In the genomic region with DNA sequence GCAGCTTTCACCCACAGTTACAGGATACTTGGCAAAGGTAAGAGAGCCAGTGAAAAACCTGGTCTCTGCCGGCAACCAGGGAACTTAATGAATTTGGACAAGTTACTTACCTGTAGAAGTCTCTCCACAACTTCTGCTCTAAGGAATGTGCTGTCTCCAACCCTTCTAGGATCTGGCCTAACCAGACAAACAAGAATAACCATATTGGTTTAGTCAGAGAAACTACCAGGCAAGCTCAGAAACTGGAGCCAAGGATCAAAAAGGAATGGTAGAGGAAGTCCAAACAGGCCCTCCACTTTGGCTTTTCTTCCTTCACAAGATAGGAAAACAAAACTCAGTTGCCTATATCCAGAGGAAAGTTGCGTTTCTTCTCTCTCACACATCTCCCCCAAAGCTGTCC, we compare ENCODE assay signal across 18 mouse cellular contexts.
"Had no signal": no experiment of that assay in that cellular context is flagged by ENCODE, and none has a peak within 500 bp of the region (broad histone marks: within the 10 kb centered on the region; RNA-seq: fewer than 3 reads in every experiment).

No protein-coding gene starts in this region.

- DNase-seq: gastrocnemius, postnatal 10 days; kidney, postnatal 4 days; liver; liver, embryonic 13.5 days had no signal

- ATAC-seq: hindbrain, postnatal 0 days; intestine, embryonic 16.5 days had no signal

- H3K27ac ChIP-seq: heart, adult 2 months; heart, embryonic 13.5 days; heart, embryonic 15.5 days; hindbrain, embryonic 13.5 days; hindbrain, embryonic 15.5 days; hindbrain, postnatal 0 days; kidney, embryonic 15.5 days; layer of hippocampus, adult 2 months; left cerebral cortex, adult 2 months; limb, embryonic 13.5 days; liver, embryonic 13.5 days; liver, embryonic 15.5 days had no signal

- H3K27me3 ChIP-seq: heart, embryonic 15.5 days; hindbrain, embryonic 13.5 days; hindbrain, embryonic 15.5 days; kidney, embryonic 15.5 days; limb, embryonic 13.5 days; liver, embryonic 13.5 days; liver, embryonic 15.5 days had no signal

- H3K9ac ChIP-seq: heart, embryonic 13.5 days; heart, embryonic 15.5 days; hindbrain, embryonic 13.5 days; hindbrain, embryonic 15.5 days; kidney, embryonic 15.5 days; limb, embryonic 13.5 days; liver, embryonic 13.5 days; liver, embryonic 15.5 days had no signal

- H3K4me2 ChIP-seq: heart, embryonic 11.5 days; heart, embryonic 13.5 days; heart, embryonic 15.5 days; hindbrain, embryonic 13.5 days; hindbrain, embryonic 15.5 days; kidney, embryonic 15.5 days; limb, embryonic 13.5 days; liver, embryonic 11.5 days; liver, embryonic 13.5 days; liver, embryonic 15.5 days had no signal

- H3K9me3 ChIP-seq: heart, embryonic 13.5 days; heart, embryonic 15.5 days; hindbrain, embryonic 13.5 days; hindbrain, embryonic 15.5 days; kidney, embryonic 15.5 days; limb, embryonic 13.5 days; liver, embryonic 13.5 days; liver, embryonic 15.5 days had no signal

- H3K4me3 ChIP-seq: heart, adult 2 months; heart, embryonic 13.5 days; heart, embryonic 15.5 days; hindbrain, embryonic 13.5 days; hindbrain, embryonic 15.5 days; kidney, embryonic 15.5 days; layer of hippocampus, adult 2 months; left cerebral cortex, adult 2 months; limb, embryonic 13.5 days; liver, embryonic 13.5 days; liver, embryonic 15.5 days had no signal

- H3K4me1 ChIP-seq: heart, embryonic 13.5 days; hindbrain, embryonic 13.5 days; hindbrain, embryonic 15.5 days; kidney, embryonic 15.5 days; limb, embryonic 13.5 days; liver, embryonic 13.5 days; liver, embryonic 15.5 days had no signal

- H3K36me3 ChIP-seq: heart, embryonic 13.5 days; heart, embryonic 15.5 days; hindbrain, embryonic 13.5 days; hindbrain, embryonic 15.5 days; kidney, embryonic 15.5 days; limb, embryonic 13.5 days; liver, embryonic 13.5 days; liver, embryonic 15.5 days had no signal
